Mouse (Mus musculus): Measurements from ENCODE around the gene Car4.

DNA sequence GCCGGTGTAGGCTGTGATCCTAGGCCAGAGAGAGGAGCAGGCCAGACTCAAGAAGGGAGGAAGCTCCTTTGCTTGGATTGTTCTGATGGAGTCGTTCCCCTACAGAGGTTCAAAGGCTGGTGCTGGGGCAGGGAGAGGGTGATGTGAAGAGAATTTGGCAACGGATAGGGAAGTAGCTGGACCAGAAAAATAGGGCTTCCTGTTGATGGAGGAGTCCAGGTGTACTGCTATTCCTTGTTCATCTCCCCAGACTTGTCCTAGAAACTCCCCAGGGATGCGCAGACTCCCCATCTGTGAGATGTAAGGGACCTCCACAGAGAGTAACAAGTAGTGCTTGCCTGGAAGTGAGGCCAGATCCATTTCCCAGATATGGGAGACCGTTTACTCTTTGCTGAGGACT, 1.2 kb upstream of the Car4 start:
- no peak for TF ChIP-seq POLR2AphosphoS2 (IDR thresholded peaks at IDR 0.05; ENCODE audit: insufficient read length, low read depth)
- no peak for TF ChIP-seq MAX (IDR thresholded peaks at IDR 0.05; ENCODE audit: low read depth)
- no peak for TF ChIP-seq POLR2A (IDR thresholded peaks at IDR 0.05; ENCODE audit: insufficient read length, low read depth)
- TF ChIP-seq USF1 (IDR thresholded peaks at IDR 0.05; ENCODE audit: low read depth): no peak
- TF ChIP-seq E2F4 (IDR thresholded peaks at IDR 0.05; ENCODE audit: insufficient read depth): no peak

Measured in myocyte (in vitro differentiated cells).